Mouse (Mus musculus) embryonic facial prominence, embryonic 13.5 days (tissue): Measurements from ENCODE around the gene Wnt5b. TPM values are rescaled to one million over a fixed set of nuclear protein-coding genes. Genes with fewer than 3 reads are reported as not detected.

Experiments
- ATAC-seq: fragments of 200-750 bp; cut with Nextera tagmentation; 2 replicates; pipeline ENCODE4 v1.8.0; 2017; ENCODE audit warnings: low read depth; ENCODE audit not compliant: insufficient number of reproducible peaks, insufficient read depth, low FRiP score, low TSS enrichment
- H3K27ac ChIP-seq: fragments of 300-500 bp; sonication (generic); 2 replicates; pipeline ENCODE4 v1.5.1; 2015; ENCODE audit warnings: moderate library complexity, mild to moderate bottlenecking, inconsistent platforms
- H3K27me3 ChIP-seq: fragments of 300-500 bp; sonication (generic); 2 replicates; pipeline ENCODE4 v1.6.1; 2015; ENCODE audit warnings: mild to moderate bottlenecking, inconsistent platforms
- H3K36me3 ChIP-seq: fragments of 300-500 bp; sonication (generic); 2 replicates; pipeline ENCODE4 v1.6.1; 2015; ENCODE audit warnings: mild to moderate bottlenecking, inconsistent platforms
- H3K4me1 ChIP-seq: fragments of 300-500 bp; sonication (generic); 2 replicates; pipeline ENCODE4 v1.6.1; 2015; ENCODE audit warnings: inconsistent platforms
- H3K4me2 ChIP-seq: fragments of 300-500 bp; sonication (generic); 2 replicates; pipeline ENCODE4 v1.6.1; 2015; ENCODE audit warnings: moderate library complexity, mild to moderate bottlenecking, inconsistent platforms
- H3K4me3 ChIP-seq: fragments of 300-500 bp; sonication (generic); 2 replicates; pipeline ENCODE4 v1.5.1; 2015; ENCODE audit warnings: mild to moderate bottlenecking, inconsistent platforms
- H3K9ac ChIP-seq: fragments of 300-500 bp; sonication (generic); 2 replicates; pipeline ENCODE4 v1.6.1; 2015; ENCODE audit warnings: mild to moderate bottlenecking, inconsistent platforms
- H3K9me3 ChIP-seq: fragments of 300-500 bp; sonication (generic); 2 replicates; pipeline ENCODE4 v1.6.1; 2016; ENCODE audit warnings: inconsistent platforms
- WGBS: fragments of 180-500 bp; shearing (Covaris S2); methylation state at CpG from one replicate; pipeline ENCODE4 v1.1.7; 2015; ENCODE audit warnings: mixed read lengths; 5-methylcytosine and 5-hydroxymethylcytosine counted together
- polyA plus RNA-seq: library from polyadenylated mRNA; unstranded; fragments of >200 nt; fragmentation: Nextera tagmentation; extraction: Ambion mirVana; gene quantifications from 2 replicates; pipeline ENCODE4 v1.2.1, GENCODE M21; 2015

The Wnt5b gene
- polyA plus RNA-seq, 1 experiment from 2014 or later: 11.1 TPM

GRCm38 (mm10) chr6:119408582-119408981, 135.6 kb downstream of the Wnt5b start:
- H3K27ac ChIP-seq: no peak overlapping the region
- no peak overlapping the region for H3K4me2 ChIP-seq
- 59% methylated on average over 9 of the region's 9 CpGs for WGBS
- H3K9ac ChIP-seq: no peak overlapping the region
- H3K27me3 ChIP-seq: no peaks in the 10 kb centered on the region
- no peak overlapping the region for H3K4me3 ChIP-seq
- no peaks in the 10 kb centered on the region for H3K9me3 ChIP-seq
- no peaks in the 10 kb centered on the region for H3K36me3 ChIP-seq
- H3K4me1 ChIP-seq: no peaks in the 10 kb centered on the region
- no peak for ATAC-seq

DNA sequence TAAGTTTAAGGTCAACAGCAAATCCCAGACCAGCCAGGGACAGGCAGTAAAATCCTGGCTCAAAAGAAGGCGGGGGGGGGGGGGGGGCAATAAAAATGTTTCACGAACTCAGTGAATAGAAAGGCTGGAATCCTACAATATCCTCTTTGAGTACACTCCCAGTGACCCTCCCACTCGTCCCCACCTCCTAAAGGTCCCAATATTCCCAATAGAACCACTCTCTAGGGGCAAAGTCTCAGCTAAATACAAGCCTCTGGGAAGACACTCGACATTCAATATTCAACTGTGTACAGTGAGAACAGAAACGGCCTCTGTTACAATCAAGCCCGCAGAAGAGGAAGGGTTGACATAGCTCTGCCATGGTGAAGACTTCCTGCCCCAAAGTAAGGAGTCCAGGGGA, 136.3 kb downstream of the Wnt5b start:
- Histone ChIP-seq H3K4me2 (no peak overlapping the region), H3K27ac (no peak overlapping the region), H3K4me1 (no peaks in the 10 kb centered on the region), H3K27me3 (no peaks in the 10 kb centered on the region), H3K36me3 (no peaks in the 10 kb centered on the region), H3K4me3 (no peak overlapping the region), H3K9ac (no peak overlapping the region), H3K9me3 (no peaks in the 10 kb centered on the region)
- 55% methylated on average over 6 of the region's 6 CpGs for WGBS
- no peak for ATAC-seq

DNA sequence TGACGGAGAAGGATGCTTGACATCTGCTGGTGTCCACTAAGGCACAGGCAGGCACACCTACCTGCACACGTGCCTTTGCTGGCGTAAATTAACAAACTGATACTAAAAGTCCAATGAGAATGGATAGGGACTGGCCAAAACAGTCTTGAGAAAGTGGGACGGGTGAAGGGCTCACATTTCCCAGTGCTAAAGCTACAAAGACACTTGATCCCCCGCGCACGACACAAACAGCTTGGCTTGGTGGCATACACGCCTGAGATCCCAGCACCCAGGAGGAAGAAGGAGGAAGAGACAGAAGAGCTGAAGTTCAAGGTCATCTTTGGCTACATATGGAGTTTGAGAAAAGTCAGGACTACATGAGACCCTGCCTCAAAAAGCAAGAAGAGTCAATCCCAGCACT, 137.6 kb downstream of the Wnt5b start:
- 75% methylated on average over 8 of the region's 8 CpGs for WGBS

GRCm38 (mm10) chr6:119405310-119405709, 138.8 kb downstream of the Wnt5b start:
- ATAC-seq: no peak
- no peaks in the 10 kb centered on the region for H3K36me3 ChIP-seq
- H3K4me2 ChIP-seq: no peak overlapping the region
- no peak overlapping the region for H3K4me3 ChIP-seq
- WGBS: 66% methylated on average over 7 of the region's 7 CpGs
- H3K27ac ChIP-seq: no peak overlapping the region
- H3K27me3 ChIP-seq: no peaks in the 10 kb centered on the region
- no peaks in the 10 kb centered on the region for H3K4me1 ChIP-seq
- no peaks in the 10 kb centered on the region for H3K9me3 ChIP-seq
- no peak overlapping the region for H3K9ac ChIP-seq

More for the DNA sequence above, 137.6 kb downstream of the Wnt5b start:
- Histone ChIP-seq H3K4me1 (no peaks in the 10 kb centered on the region), H3K9ac (no peak overlapping the region), H3K36me3 (no peaks in the 10 kb centered on the region), H3K4me3 (no peak overlapping the region), H3K9me3 (no peaks in the 10 kb centered on the region), H3K4me2 (no peak overlapping the region), H3K27ac (no peak overlapping the region), H3K27me3 (no peaks in the 10 kb centered on the region)
- no peak for ATAC-seq

DNA sequence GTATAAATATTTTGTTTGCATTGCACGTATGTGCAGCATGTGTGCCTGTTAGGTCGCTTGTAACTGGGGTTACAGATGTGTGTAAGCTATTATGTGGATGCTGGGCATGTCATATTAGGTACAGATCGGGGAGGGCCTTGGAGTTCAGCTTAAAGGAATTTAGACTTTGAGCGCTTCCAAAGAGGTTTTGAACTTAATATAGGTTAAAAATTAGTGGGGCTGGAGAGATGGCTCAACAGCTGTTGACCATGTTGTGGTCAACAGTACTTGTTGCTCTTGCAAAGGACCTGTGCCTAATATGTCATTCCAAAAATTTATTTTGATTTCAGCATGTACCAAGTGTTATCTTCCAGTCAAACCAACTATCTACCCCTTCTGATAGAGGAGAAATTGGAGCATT, 139.3 kb downstream of the Wnt5b start:
- Histone ChIP-seq H3K27me3 (no peaks in the 10 kb centered on the region), H3K9me3 (no peaks in the 10 kb centered on the region), H3K36me3 (no peaks in the 10 kb centered on the region), H3K4me1 (no peaks in the 10 kb centered on the region), H3K27ac (no peak overlapping the region), H3K9ac (no peak overlapping the region), H3K4me2 (no peak overlapping the region), H3K4me3 (no peak overlapping the region)
- ATAC-seq: no peak
- whole genome bisulfite sequencing: 75% methylated on average over 4 of the region's 4 CpGs

DNA sequence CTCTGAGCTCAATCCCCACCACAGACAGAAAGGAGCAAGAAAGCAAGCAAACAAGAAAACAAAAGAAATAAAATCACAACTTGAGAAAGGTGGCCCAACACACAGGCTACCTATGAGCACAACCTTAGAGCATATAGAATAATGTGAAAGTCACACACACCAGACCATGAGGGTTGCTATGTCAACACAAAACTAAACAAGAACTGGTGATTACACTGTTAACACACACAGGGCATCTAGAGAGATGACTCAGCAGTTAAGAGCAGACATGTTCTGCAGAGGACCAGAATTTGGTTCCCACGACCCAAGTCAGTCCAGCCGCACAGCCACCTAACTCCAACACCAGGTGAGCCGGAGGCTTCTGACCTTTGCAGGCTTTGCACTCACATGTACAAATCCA, 141.2 kb downstream of the Wnt5b start:
- Histone ChIP-seq H3K27ac (no peak overlapping the region), H3K4me1 (no peaks in the 10 kb centered on the region), H3K36me3 (no peaks in the 10 kb centered on the region), H3K4me3 (no peak overlapping the region), H3K27me3 (no peaks in the 10 kb centered on the region), H3K4me2 (no peak overlapping the region), H3K9ac (no peak overlapping the region), H3K9me3 (no peaks in the 10 kb centered on the region)
- WGBS: 88% methylated on average over 3 of the region's 3 CpGs
- no peak for ATAC-seq

DNA sequence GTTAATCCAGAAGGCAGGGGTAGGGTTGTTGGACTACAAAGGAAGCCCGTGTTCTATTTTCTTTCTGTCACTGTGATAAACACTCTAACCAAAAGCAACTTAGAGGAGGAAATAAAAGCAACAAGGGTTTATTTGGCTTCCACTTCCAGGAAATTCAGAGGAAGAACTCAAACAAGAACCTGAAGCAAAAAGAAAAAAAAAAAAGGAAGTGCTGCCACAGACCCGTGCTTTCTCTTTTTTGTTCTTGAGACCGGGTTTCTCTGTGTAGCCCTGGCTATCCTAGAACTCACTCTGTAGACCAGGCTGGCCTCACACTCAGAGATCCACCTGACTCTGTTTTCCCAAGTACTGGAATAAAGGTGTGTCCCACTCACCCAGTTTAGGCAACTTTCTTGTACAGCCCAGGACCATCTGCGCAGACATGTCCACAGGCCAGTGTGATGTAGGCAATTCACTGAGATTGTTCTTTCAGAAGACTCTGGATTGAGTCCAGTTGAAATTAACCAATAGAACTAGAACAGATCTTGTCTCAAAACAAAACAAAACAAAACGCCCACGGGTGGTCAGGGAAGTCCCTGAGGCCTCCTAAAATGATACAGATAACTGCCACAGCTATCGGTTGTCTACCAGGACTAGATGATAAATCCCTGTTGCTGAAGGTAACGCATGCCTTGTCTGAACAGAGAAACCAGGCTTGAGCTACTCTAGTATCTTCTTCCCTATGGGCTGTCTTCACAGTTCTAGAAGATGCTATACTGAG, 142.4 kb downstream of the Wnt5b start:
- H3K27me3 ChIP-seq: no peaks in the 10 kb centered on the region
- no peaks in the 10 kb centered on the region for H3K36me3 ChIP-seq
- no peak overlapping the region for H3K4me3 ChIP-seq
- WGBS: 89% methylated on average over 8 of the region's 8 CpGs
- no peak overlapping the region for H3K4me2 ChIP-seq
- H3K27ac ChIP-seq: no peak overlapping the region
- no peaks in the 10 kb centered on the region for H3K9me3 ChIP-seq
- ATAC-seq: no peak
- no peak overlapping the region for H3K9ac ChIP-seq
- no peaks in the 10 kb centered on the region for H3K4me1 ChIP-seq

DNA sequence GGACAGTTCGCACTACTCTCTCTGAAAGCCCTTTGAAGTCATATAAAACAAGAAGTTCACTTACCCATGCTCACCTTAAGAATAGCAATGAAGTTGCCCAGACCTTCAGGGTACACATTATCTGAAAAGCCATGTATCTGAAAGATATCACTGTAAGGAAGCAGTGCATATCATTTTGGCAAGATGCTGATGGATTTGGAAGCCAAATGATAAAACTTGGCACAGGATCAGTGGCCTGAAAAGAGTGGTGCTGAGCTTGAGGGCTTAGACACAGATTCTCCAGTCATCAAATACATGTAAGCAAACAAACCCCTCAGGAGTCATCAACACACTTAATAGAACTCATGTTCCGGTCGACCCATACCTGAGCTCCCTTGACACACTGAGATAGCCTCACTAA, 143.5 kb downstream of the Wnt5b start:
- H3K36me3 ChIP-seq: no peaks in the 10 kb centered on the region
- H3K27me3 ChIP-seq: no peaks in the 10 kb centered on the region
- H3K4me1 ChIP-seq: no peaks in the 10 kb centered on the region
- H3K4me3 ChIP-seq: no peak overlapping the region
- H3K27ac ChIP-seq: no peak overlapping the region
- WGBS: 94% methylated on average over 3 of the region's 3 CpGs
- no peaks in the 10 kb centered on the region for H3K9me3 ChIP-seq
- ATAC-seq: no peak
- H3K4me2 ChIP-seq: no peak overlapping the region
- no peak overlapping the region for H3K9ac ChIP-seq

DNA sequence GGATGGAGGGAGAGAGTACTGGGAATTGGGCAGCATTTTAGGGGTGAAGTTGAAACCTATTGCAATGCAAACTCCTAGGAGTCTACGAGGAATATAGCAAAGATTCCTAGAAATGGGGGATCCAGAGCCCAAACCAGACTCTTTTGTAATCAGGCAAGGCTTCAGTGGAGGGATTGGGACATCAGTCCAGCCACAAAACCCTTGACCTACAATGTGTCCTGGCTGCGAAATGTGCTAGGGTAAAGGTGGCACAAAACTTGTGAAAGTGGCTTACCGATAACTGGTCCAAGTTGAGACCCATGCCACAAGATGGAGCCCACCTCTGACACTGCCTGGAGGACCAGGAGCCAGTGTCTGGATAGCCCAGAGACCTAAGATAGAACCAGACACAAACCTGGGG, 144.8 kb downstream of the Wnt5b start:
- Histone ChIP-seq H3K9me3 (no peaks in the 10 kb centered on the region), H3K27ac (no peak overlapping the region)
- 94% methylated on average over 3 of the region's 3 CpGs for WGBS

DNA sequence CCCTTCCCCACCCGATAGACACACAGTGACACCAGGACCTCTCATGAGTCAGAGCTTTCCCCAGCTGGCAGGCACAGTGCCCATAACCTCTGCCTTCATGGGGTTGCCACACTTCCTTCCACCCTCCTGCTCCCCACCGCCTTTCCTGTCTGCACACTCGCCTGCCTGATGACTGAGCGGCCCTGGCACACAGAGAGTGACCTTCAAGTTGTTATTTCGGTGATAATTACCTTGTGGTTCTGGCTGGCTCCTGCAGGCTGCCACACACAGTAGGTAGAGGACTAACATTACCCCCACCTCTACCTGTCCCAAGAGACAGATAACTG, 147.9 kb downstream of the Wnt5b start:
- ATAC-seq: no peak
- H3K27ac ChIP-seq: no peak overlapping the region
- no peak overlapping the region for H3K9ac ChIP-seq
- H3K4me1 ChIP-seq: no peaks in the 10 kb centered on the region
- H3K4me3 ChIP-seq: no peak overlapping the region
- no peaks in the 10 kb centered on the region for H3K9me3 ChIP-seq
- no peaks in the 10 kb centered on the region for H3K36me3 ChIP-seq
- H3K4me2 ChIP-seq: no peak overlapping the region
- H3K27me3 ChIP-seq: no peaks in the 10 kb centered on the region
- WGBS: 70% methylated on average over 5 of the region's 5 CpGs

More for the DNA sequence above, 144.8 kb downstream of the Wnt5b start:
- Histone ChIP-seq H3K27me3 (no peaks in the 10 kb centered on the region), H3K4me2 (no peak overlapping the region), H3K36me3 (no peaks in the 10 kb centered on the region), H3K9ac (no peak overlapping the region), H3K4me1 (no peaks in the 10 kb centered on the region), H3K4me3 (no peak overlapping the region)
- no peak for ATAC-seq

- H3K4me3 ChIP-seq: no peak overlapping the region
- 74% methylated on average over 14 of the region's 14 CpGs for WGBS
- H3K36me3 ChIP-seq: no peaks in the 10 kb centered on the region
- no peak for ATAC-seq
- no peaks in the 10 kb centered on the region for H3K27me3 ChIP-seq
- H3K9me3 ChIP-seq: no peaks in the 10 kb centered on the region
- H3K4me2 ChIP-seq: no peak overlapping the region
- H3K27ac ChIP-seq: no peak overlapping the region
- H3K4me1 ChIP-seq: no peaks in the 10 kb centered on the region
- H3K9ac ChIP-seq: no peak overlapping the region
Observed at GRCm38 (mm10) chr6:119395421-119396308, 148.5 kb downstream of the Wnt5b start.

DNA sequence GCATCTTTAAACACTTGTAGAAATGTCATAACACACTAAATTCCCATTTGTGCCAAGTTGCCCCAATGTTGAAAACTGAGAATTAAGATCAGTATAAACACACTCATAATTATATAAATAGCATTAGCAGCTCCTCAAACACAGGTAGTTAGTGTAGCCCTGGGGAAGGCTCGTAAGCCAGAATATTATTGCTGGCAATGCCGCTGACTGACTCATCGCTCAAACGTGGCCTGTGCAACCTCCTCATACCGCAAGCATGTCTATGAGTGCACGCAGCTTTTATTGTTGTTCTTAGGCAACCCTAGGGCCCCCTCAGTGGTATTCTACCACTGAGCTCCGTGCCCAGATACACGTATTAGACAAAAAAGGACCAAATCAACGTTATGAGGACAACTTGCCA, 151.3 kb downstream of the Wnt5b start:
- Histone ChIP-seq H3K27me3 (no peaks in the 10 kb centered on the region), H3K9me3 (no peaks in the 10 kb centered on the region), H3K4me2 (no peak overlapping the region), H3K27ac (no peak overlapping the region), H3K9ac (no peak overlapping the region), H3K4me1 (peaks cover 4% of the 10 kb centered on the region; the same call in 1 of the 2 replicates), H3K4me3 (no peak overlapping the region), H3K36me3 (no peaks in the 10 kb centered on the region)
- no peak for ATAC-seq
- WGBS: 83% methylated on average over 9 of the region's 9 CpGs
